Mouse (Mus musculus): ENCODE data around the gene Tenm4. TPM values are rescaled to one million over a fixed set of nuclear protein-coding genes. Genes with fewer than 3 reads are reported as not detected.

Tenm4 gene
- polyA plus RNA-seq, 1 experiment, result 9.8 TPM

GRCm38 (mm10) chr7:96572995-96573394 is 401.9 kb downstream of the Tenm4 start:
- no peak overlapping the region for H3K4me3 ChIP-seq (ENCODE audit: insufficient read depth, low read depth, low read length)
- no peaks in the 10 kb centered on the region for H3K4me1 ChIP-seq (ENCODE audit: control insufficient read depth, insufficient read depth, insufficient read length, low read length)
- H3K27ac ChIP-seq (replicated peaks; ENCODE audit: low read depth, low read length), result no peak overlapping the region

DNA sequence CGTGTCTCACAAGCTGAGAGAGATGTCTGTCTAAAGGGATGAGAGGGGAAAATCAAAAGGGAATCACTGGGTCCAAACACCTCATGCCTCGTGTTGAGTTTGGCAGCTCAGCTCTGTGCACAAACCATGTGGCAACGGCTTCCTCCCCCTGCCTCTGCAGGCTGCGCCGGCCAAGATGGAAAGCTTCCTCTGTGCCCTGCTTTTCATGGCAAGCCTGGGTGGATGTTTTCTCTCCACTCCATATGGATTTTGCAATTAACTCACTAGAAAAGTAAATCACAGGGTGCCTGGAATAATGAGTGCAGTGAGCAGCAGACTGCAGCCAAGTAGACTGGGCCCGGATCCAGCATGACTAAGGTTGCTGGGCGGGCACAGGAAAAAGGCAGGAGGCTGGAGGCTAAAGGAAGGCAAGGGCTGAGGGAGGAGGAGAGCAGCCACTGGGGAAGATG is 404.2 kb downstream of the Tenm4 start:
- H3K4me1 ChIP-seq (ENCODE audit: control insufficient read depth, insufficient read depth, insufficient read length, low read length), result no peaks in the 10 kb centered on the region
- no peak overlapping the region for H3K27ac ChIP-seq (replicated peaks; ENCODE audit: low read depth, low read length)

DNA sequence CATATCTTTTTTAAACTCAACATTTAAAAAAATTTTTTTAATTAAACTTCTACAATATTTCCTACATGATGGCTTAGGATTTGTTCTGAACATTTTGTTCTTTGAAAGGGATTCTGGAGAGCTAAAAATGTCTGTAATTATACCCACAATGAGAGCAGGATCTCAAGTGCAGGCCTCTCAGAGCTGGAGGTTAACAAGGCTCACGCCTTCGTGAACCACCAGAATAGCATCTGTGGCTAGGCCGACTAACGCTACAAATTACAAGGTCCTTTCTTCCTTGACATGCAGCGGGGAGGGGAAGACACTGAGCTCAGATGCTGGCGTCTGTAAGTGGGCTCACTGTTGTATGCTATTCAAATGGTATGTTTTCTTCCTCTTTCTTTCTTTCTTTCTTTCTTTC is 411.7 kb downstream of the Tenm4 start:
- Histone ChIP-seq H3K4me3 (ENCODE audit: insufficient read depth, low read depth, low read length) (no peak overlapping the region), H3K4me1 (ENCODE audit: control insufficient read depth, insufficient read depth, insufficient read length, low read length) (no peaks in the 10 kb centered on the region), H3K27ac (replicated peaks; ENCODE audit: low read depth, low read length) (no peak overlapping the region)

More for the DNA sequence above, 404.2 kb downstream of the Tenm4 start:
- H3K4me3 ChIP-seq (ENCODE audit: insufficient read depth, low read depth, low read length), result no peak overlapping the region

DNA sequence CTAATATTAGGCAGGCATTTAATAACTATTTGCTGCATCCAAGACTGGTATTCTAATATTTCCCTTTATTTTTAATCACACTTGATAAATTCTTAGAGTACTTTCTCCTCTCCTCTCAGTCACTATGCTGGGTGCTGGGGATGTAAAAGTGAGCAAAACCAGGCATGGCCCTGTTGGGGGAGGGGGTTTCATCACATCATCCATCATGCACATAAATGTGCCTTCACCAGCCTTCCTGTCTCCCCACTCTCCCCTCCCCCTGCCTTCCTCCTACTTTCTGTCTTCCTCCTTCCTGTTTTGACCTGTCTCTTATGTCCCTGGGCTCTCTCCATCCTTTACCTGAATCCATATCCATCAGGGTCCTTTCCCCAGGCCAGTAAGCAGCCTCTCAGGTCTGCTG is 416.4 kb downstream of the Tenm4 start:
- Histone ChIP-seq H3K27ac (replicated peaks; ENCODE audit: low read depth, low read length) (no peak overlapping the region), H3K4me1 (ENCODE audit: control insufficient read depth, insufficient read depth, insufficient read length, low read length) (no peaks in the 10 kb centered on the region; the same call in 1 of the 2 replicates), H3K4me3 (ENCODE audit: insufficient read depth, low read depth, low read length) (no peak overlapping the region)

DNA sequence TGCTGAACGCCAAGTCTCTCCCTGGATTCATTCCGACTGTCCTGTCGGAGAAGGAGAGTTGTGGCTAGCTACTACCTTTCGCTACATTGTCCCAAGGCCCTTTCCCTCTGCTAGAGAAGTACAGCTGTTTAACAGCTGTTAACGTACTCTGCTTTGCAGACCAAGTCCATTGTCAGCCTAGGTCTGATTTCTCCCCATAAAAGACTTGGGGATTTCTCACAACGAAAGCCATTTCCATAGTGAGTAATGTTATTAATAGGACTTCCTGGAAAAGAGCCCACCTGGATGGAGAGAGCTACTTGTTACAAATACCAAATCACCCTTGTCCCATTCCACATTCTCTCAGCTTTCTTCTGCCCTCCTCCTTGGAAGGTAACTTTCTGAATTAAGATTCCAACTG is 417.5 kb downstream of the Tenm4 start:
- H3K4me3 ChIP-seq (ENCODE audit: insufficient read depth, low read depth, low read length), result no peak overlapping the region

GRCm38 (mm10) chr7:96595535-96596295 is 424.7 kb downstream of the Tenm4 start:
- no peak overlapping the region for H3K27ac ChIP-seq (replicated peaks; ENCODE audit: low read depth, low read length)
- 0 out of 2 replicates have a peak, but pooled peaks cover 2% of the 10 kb centered on the region for H3K4me1 ChIP-seq (ENCODE audit: control insufficient read depth, insufficient read depth, insufficient read length, low read length)
- H3K4me3 ChIP-seq (ENCODE audit: insufficient read depth, low read depth, low read length), result no peak overlapping the region

More for the DNA sequence above, 417.5 kb downstream of the Tenm4 start:
- peaks cover 2% of the 10 kb centered on the region; the same call in 1 of the 2 replicates for H3K4me1 ChIP-seq (ENCODE audit: control insufficient read depth, insufficient read depth, insufficient read length, low read length)
- no peak overlapping the region for H3K27ac ChIP-seq (replicated peaks; ENCODE audit: low read depth, low read length)

DNA sequence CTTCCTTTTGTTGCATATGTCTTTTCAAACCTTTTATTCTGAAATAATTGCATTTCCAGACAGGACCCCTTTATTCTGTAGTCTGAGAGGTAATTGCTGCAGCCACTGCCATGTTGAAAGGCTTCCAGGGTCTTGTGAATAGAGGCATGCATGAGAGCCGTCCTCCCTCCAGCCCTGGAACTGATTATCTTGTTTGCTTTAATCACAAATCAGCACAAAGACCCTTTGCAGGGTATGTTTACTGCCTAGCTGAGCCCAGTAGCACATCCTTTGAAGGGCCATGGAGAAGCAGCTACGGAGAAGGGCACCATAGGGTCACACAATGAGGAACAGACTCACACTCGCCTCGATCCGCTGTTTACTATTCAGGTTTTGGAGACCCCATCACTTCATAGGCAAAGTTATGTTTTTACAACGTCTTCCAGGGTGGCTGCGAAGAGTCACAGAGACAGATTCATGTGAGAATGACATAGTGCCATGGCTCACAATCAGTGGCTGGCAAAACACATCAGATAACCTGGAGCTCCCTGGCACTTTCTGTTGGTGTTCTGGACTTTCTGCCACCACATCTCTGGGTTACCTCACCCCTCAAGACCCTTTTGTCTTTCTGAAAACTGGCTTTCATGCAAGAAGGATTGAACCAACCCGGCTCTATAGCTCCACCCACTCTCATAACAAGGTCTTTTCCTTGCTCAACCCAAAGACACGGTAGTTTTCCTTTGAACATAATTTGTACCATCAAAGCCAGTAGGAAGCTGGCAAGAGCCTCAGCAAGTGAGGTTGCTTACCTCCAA is 425.6 kb downstream of the Tenm4 start:
- Histone ChIP-seq H3K27ac (replicated peaks; ENCODE audit: low read depth, low read length) (no peak overlapping the region), H3K4me1 (ENCODE audit: control insufficient read depth, insufficient read depth, insufficient read length, low read length) (0 out of 2 replicates have a peak, but pooled peaks cover 2% of the 10 kb centered on the region), H3K4me3 (ENCODE audit: insufficient read depth, low read depth, low read length) (no peak overlapping the region)

- Histone ChIP-seq H3K4me1 (ENCODE audit: control insufficient read depth, insufficient read depth, insufficient read length, low read length) (no peaks in the 10 kb centered on the region), H3K4me3 (ENCODE audit: insufficient read depth, low read depth, low read length) (no peak overlapping the region), H3K27ac (replicated peaks; ENCODE audit: low read depth, low read length) (no peak overlapping the region)
These were observed 426.8 kb downstream of the Tenm4 start for GRCm38 (mm10) chr7:96597871-96598270.

GRCm38 (mm10) chr7:96599081-96599480 is 428.0 kb downstream of the Tenm4 start:
- H3K27ac ChIP-seq (replicated peaks; ENCODE audit: low read depth, low read length), result no peak overlapping the region

DNA sequence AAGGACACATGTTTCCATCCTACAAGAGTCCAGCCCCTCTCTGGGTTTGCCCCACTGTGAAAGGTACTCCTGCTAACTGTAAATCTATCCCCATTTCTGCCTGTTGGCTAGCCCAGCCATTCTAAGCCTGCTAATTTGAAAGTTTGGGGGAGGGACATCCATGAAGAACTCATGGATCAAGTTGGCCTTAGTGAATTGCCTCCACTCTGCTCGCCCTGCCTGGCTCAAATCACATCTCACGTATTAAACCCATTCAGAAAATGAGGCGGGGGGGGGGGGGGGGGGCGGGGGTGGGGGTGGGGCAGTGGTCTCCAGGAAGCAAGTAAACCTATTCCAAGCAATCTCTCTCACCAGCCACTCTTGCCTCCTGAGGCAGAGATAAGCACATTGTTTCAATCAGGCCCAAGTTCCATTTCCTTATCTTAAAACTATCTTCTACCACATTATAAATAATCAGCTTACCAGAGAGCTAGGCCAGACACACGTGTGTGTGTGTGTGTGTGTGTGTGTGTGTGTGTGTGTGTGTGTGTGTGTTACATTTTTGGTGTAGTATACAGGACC is 429.4 kb downstream of the Tenm4 start:
- Histone ChIP-seq H3K4me3 (ENCODE audit: insufficient read depth, low read depth, low read length) (no peak overlapping the region), H3K27ac (replicated peaks; ENCODE audit: low read depth, low read length) (no peak overlapping the region), H3K4me1 (ENCODE audit: control insufficient read depth, insufficient read depth, insufficient read length, low read length) (peaks cover 7% of the 10 kb centered on the region)

More at GRCm38 (mm10) chr7:96599081-96599480, 428.0 kb downstream of the Tenm4 start:
- H3K4me1 ChIP-seq (ENCODE audit: control insufficient read depth, insufficient read depth, insufficient read length, low read length), result peaks cover 2% of the 10 kb centered on the region; the same call in 1 of the 2 replicates
- H3K4me3 ChIP-seq (ENCODE audit: insufficient read depth, low read depth, low read length), result no peak overlapping the region

GRCm38 (mm10) chr7:96604091-96604745 is 433.2 kb downstream of the Tenm4 start:
- Histone ChIP-seq H3K27ac (replicated peaks; ENCODE audit: low read depth, low read length) (no peak overlapping the region), H3K4me1 (ENCODE audit: control insufficient read depth, insufficient read depth, insufficient read length, low read length) (peaks cover 9% of the 10 kb centered on the region), H3K4me3 (ENCODE audit: insufficient read depth, low read depth, low read length) (no peak overlapping the region)

- Histone ChIP-seq H3K4me3 (ENCODE audit: insufficient read depth, low read depth, low read length) (no peak overlapping the region), H3K27ac (replicated peaks; ENCODE audit: low read depth, low read length) (no peak overlapping the region), H3K4me1 (ENCODE audit: control insufficient read depth, insufficient read depth, insufficient read length, low read length) (peaks cover 9% of the 10 kb centered on the region)
These were observed 434.3 kb downstream of the Tenm4 start for GRCm38 (mm10) chr7:96605316-96605715.

DNA sequence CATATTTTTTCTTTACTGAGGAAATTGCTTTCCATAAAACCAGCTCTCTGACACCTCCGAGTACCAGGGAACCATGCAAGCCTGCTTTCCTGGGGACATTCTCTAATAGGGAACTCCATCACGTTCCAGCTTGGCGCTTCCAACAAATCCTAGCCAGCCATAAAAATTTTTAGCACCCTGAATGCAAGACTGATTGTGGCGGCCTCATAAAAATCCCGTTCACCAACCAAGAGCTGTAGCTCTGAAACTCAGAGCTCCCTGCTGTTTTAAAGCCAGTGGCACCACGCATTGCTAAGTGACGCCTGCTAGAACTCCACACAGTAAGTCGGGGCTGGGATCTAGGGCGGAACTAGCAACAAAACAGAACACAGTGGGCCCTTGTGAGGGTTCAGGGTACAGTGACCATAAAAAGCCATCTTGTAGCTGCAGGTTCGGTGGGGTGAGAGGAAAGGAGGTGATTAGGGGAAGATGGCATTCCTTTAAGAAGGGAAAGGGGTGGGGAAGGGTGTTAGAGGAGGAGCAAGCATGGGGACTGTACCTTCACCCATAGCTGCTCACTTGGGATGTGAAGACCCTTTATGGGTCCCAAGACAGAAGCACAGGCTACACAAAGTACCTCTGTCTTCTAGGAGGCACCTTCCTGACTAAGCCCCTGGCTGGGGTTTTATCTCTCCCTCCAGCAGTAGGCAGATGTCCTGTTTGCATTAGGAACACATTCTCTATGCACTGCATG is 439.0 kb downstream of the Tenm4 start:
- no peak overlapping the region for H3K4me3 ChIP-seq (ENCODE audit: insufficient read depth, low read depth, low read length)
- H3K4me1 ChIP-seq (ENCODE audit: control insufficient read depth, insufficient read depth, insufficient read length, low read length), result peaks cover 2% of the 10 kb centered on the region; the same call in 1 of the 2 replicates
- H3K27ac ChIP-seq (replicated peaks; ENCODE audit: low read depth, low read length), result no peak overlapping the region

DNA sequence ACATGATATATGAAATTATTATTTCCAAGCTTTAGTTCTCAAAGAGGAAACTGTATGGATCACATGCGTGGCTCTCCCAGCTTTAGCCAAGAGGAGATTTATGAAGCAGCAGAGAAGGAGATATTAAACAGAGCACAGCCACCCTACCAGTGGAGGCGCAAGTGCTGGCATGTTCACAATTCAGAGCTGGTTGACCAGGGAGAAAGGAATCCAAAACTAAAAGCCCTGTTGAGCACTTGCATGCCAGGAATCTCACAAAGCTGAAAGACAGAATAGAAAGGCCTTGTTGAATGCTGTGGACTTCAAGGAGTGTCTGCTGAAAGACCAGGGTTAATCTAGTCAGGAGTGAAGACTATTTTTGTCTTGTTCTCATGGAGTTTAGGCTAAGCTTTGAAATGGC is 446.3 kb downstream of the Tenm4 start:
- H3K4me1 ChIP-seq (ENCODE audit: control insufficient read depth, insufficient read depth, insufficient read length, low read length), result no peaks in the 10 kb centered on the region
- H3K4me3 ChIP-seq (ENCODE audit: insufficient read depth, low read depth, low read length), result no peak overlapping the region
- no peak overlapping the region for H3K27ac ChIP-seq (replicated peaks; ENCODE audit: low read depth, low read length)

Measured in brown adipose tissue, adult 24 weeks (tissue).